Mouse (Mus musculus): ENCODE measurements around the gene Tspan12. TPM values are rescaled to one million over a fixed set of nuclear protein-coding genes. Genes with fewer than 3 reads are reported as not detected.

Gene Tspan12
- polyA plus RNA-seq, 1 experiment from 2014 or later = 55.1 TPM

Other genes with a start within 250 kb of the Tspan12 start
- gene Ing3, start 97.1 kb upstream of the Tspan12 start, polyA plus RNA-seq (2016; fragmentation: Nextera tagmentation; extraction: Ambion mirVana) = 48.4 and 59.5 TPM in 2 replicates
- 24.3 and 25.5 TPM in 2 replicates for gene Cped1, start 133.4 kb upstream of the Tspan12 start, polyA plus RNA-seq (2016; fragmentation: Nextera tagmentation; extraction: Ambion mirVana)